20 mouse cellular contexts compared by ENCODE assay signal in genomic region chr8:79229266-79229888, GRCm38 (mm10). TPM values are rescaled to one million over a fixed set of nuclear protein-coding genes. Genes with fewer than 3 reads are reported as not detected.
"Had no signal": no experiment of that assay in that cellular context is flagged by ENCODE, and none has a peak within 500 bp of the region (broad histone marks: within the 10 kb centered on the region; RNA-seq: fewer than 3 reads in every experiment).

No protein-coding gene starts in this region.

- H3K9me3 ChIP-seq: limb, embryonic 15.5 days; midbrain, embryonic 15.5 days; stomach, embryonic 15.5 days had no signal

- H3K4me2 ChIP-seq: limb, embryonic 15.5 days; liver, embryonic 11.5 days; lung, embryonic 14.5 days; midbrain, embryonic 12.5 days; midbrain, embryonic 15.5 days; stomach, embryonic 15.5 days had no signal

- H3K4me3 ChIP-seq: limb, embryonic 15.5 days; midbrain, embryonic 12.5 days; midbrain, embryonic 15.5 days; stomach, embryonic 15.5 days had no signal

- H3K4me1 ChIP-seq: limb, embryonic 15.5 days; midbrain, embryonic 12.5 days; midbrain, embryonic 15.5 days; stomach, embryonic 15.5 days had no signal

- DNase-seq: kidney, adult 18-20 months; kidney, postnatal 25 days; left cerebral cortex, postnatal 4 days; liver, postnatal 0 days; lung, embryonic 14.5 days; retina, postnatal 1 day; right cerebral cortex, postnatal 25 days; spleen, adult 18-20 months; thymus, postnatal 25 days had no signal

- ATAC-seq: inflammation-experienced regulatory T-cells, adult 6 months; intestine, embryonic 16.5 days; liver, postnatal 0 days; lung, postnatal 0 days; midbrain, embryonic 15.5 days had no signal

- H3K27me3 ChIP-seq: limb, embryonic 15.5 days; midbrain, embryonic 12.5 days; midbrain, embryonic 15.5 days; stomach, embryonic 15.5 days had no signal

- H3K36me3 ChIP-seq: limb, embryonic 15.5 days; midbrain, embryonic 12.5 days; midbrain, embryonic 15.5 days; stomach, embryonic 15.5 days had no signal

- H3K27ac ChIP-seq: limb, embryonic 15.5 days; liver, embryonic 14.5 days; macrophage; midbrain, embryonic 12.5 days; midbrain, embryonic 15.5 days; stomach, embryonic 15.5 days had no signal

- H3K9ac ChIP-seq: limb, embryonic 15.5 days; liver, embryonic 14.5 days; liver, postnatal 0 days; lung, embryonic 14.5 days; midbrain, embryonic 12.5 days; midbrain, embryonic 15.5 days; stomach, embryonic 15.5 days had no signal

RNA-seq across cellular contexts. Expression of gene 1700011L22Rik, which starts 19.0 kb away (rescaled TPM):
- polyA plus RNA-seq: inflammation-experienced regulatory T-cells, adult 6 months; intestine, embryonic 16.5 days; limb, embryonic 15.5 days; liver, embryonic 11.5 days; liver, embryonic 14.5 days; liver, postnatal 0 days; lung, embryonic 14.5 days; lung, postnatal 0 days; macrophage; midbrain, embryonic 12.5 days; midbrain, embryonic 15.5 days; stomach, embryonic 15.5 days; thymus, postnatal 0 days had no signal
